Mouse (Mus musculus): Measurements from ENCODE around the gene Cd200. TPM values are rescaled to one million over a fixed set of nuclear protein-coding genes. Genes with fewer than 3 reads are reported as not detected.

Cd200 gene
- polyA plus RNA-seq, 1 experiment from 2014 or later = 8.8 TPM

GRCm38 (mm10) chr16:45377332-45377731 lies 31.5 kb downstream of the Cd200 start:
- H3K4me1 ChIP-seq (replicated peaks) = no peaks in the 10 kb centered on the region
- H3K27ac ChIP-seq = no peak overlapping the region
- no peak overlapping the region for H3K4me2 ChIP-seq
- H3K9me3 ChIP-seq = no peaks in the 10 kb centered on the region
- 87% methylated on average over 4 of the region's 4 CpGs for WGBS
- no peaks in the 10 kb centered on the region for H3K27me3 ChIP-seq
- H3K36me3 ChIP-seq = no peaks in the 10 kb centered on the region
- H3K9ac ChIP-seq (replicated peaks) = no peak overlapping the region
- no peak overlapping the region for H3K4me3 ChIP-seq (replicated peaks)
- no peak for ATAC-seq (ENCODE audit: insufficient number of reproducible peaks, insufficient read depth, low FRiP score, low TSS enrichment, low read depth)

GRCm38 (mm10) chr16:45376812-45377211 lies 32.0 kb downstream of the Cd200 start:
- H3K36me3 ChIP-seq = no peaks in the 10 kb centered on the region
- no peak overlapping the region for H3K27ac ChIP-seq
- WGBS = 63% methylated on average over 2 of the region's 2 CpGs
- H3K4me3 ChIP-seq (replicated peaks) = no peak overlapping the region
- ATAC-seq (ENCODE audit: insufficient number of reproducible peaks, insufficient read depth, low FRiP score, low TSS enrichment, low read depth) = no peak
- no peaks in the 10 kb centered on the region for H3K9me3 ChIP-seq
- no peak overlapping the region for H3K9ac ChIP-seq (replicated peaks)
- no peaks in the 10 kb centered on the region for H3K27me3 ChIP-seq
- no peaks in the 10 kb centered on the region for H3K4me1 ChIP-seq (replicated peaks)
- H3K4me2 ChIP-seq = no peak overlapping the region

GRCm38 (mm10) chr16:45376294-45376693 lies 32.6 kb downstream of the Cd200 start:
- Histone ChIP-seq H3K4me2 (no peak overlapping the region), H3K36me3 (no peaks in the 10 kb centered on the region), H3K9ac (replicated peaks) (no peak overlapping the region), H3K4me1 (replicated peaks) (no peaks in the 10 kb centered on the region), H3K4me3 (replicated peaks) (no peak overlapping the region), H3K27ac (no peak overlapping the region), H3K27me3 (no peaks in the 10 kb centered on the region), H3K9me3 (no peaks in the 10 kb centered on the region)
- ATAC-seq (ENCODE audit: insufficient number of reproducible peaks, insufficient read depth, low FRiP score, low TSS enrichment, low read depth) = no peak
- WGBS = 76% methylated on average over 4 of the region's 4 CpGs

- Histone ChIP-seq H3K27ac (no peak overlapping the region), H3K36me3 (no peaks in the 10 kb centered on the region), H3K4me2 (no peak overlapping the region), H3K27me3 (no peaks in the 10 kb centered on the region), H3K4me1 (replicated peaks) (no peaks in the 10 kb centered on the region), H3K9me3 (no peaks in the 10 kb centered on the region), H3K4me3 (replicated peaks) (no peak overlapping the region), H3K9ac (replicated peaks) (no peak overlapping the region)
- no peak for ATAC-seq (ENCODE audit: insufficient number of reproducible peaks, insufficient read depth, low FRiP score, low TSS enrichment, low read depth)
- 71% methylated on average over 2 of the region's 2 CpGs for WGBS
Measured at GRCm38 (mm10) chr16:45375506-45376225, 33.2 kb downstream of the Cd200 start.

GRCm38 (mm10) chr16:45374074-45374473 lies 34.8 kb downstream of the Cd200 start:
- Histone ChIP-seq H3K27me3 (no peaks in the 10 kb centered on the region), H3K36me3 (no peaks in the 10 kb centered on the region), H3K4me1 (replicated peaks) (no peaks in the 10 kb centered on the region), H3K9me3 (no peaks in the 10 kb centered on the region), H3K4me3 (replicated peaks) (no peak overlapping the region), H3K27ac (no peak overlapping the region), H3K4me2 (no peak overlapping the region), H3K9ac (replicated peaks) (no peak overlapping the region)
- no peak for ATAC-seq (ENCODE audit: insufficient number of reproducible peaks, insufficient read depth, low FRiP score, low TSS enrichment, low read depth)
- 83% methylated on average over 2 of the region's 2 CpGs for WGBS

- no peak overlapping the region for H3K4me3 ChIP-seq (replicated peaks)
- H3K9me3 ChIP-seq = no peaks in the 10 kb centered on the region
- no peak overlapping the region for H3K27ac ChIP-seq
- H3K9ac ChIP-seq (replicated peaks) = no peak overlapping the region
- H3K4me2 ChIP-seq = no peak overlapping the region
- no peak for ATAC-seq (ENCODE audit: insufficient number of reproducible peaks, insufficient read depth, low FRiP score, low TSS enrichment, low read depth)
- H3K36me3 ChIP-seq = no peaks in the 10 kb centered on the region
- no peaks in the 10 kb centered on the region for H3K4me1 ChIP-seq (replicated peaks)
- WGBS = 83% methylated on average over 1 of the region's 1 CpGs
- H3K27me3 ChIP-seq = no peaks in the 10 kb centered on the region
Measured at GRCm38 (mm10) chr16:45371076-45371475, 37.8 kb downstream of the Cd200 start.

- Histone ChIP-seq H3K9ac (replicated peaks) (no peak overlapping the region), H3K36me3 (no peaks in the 10 kb centered on the region), H3K9me3 (no peaks in the 10 kb centered on the region), H3K27me3 (no peaks in the 10 kb centered on the region), H3K4me3 (replicated peaks) (no peak overlapping the region), H3K27ac (no peak overlapping the region), H3K4me2 (no peak overlapping the region), H3K4me1 (replicated peaks) (no peaks in the 10 kb centered on the region)
- WGBS = 80% methylated on average over 4 of the region's 4 CpGs
- no peak for ATAC-seq (ENCODE audit: insufficient number of reproducible peaks, insufficient read depth, low FRiP score, low TSS enrichment, low read depth)
Measured at GRCm38 (mm10) chr16:45369285-45369965, 39.4 kb downstream of the Cd200 start.

- 74% methylated on average over 7 of the region's 7 CpGs for WGBS
- H3K4me3 ChIP-seq (replicated peaks) = no peak overlapping the region
- no peak overlapping the region for H3K4me2 ChIP-seq
- H3K27me3 ChIP-seq = no peaks in the 10 kb centered on the region
- ATAC-seq (ENCODE audit: insufficient number of reproducible peaks, insufficient read depth, low FRiP score, low TSS enrichment, low read depth) = no peak
- no peaks in the 10 kb centered on the region for H3K9me3 ChIP-seq
- H3K9ac ChIP-seq (replicated peaks) = no peak overlapping the region
- no peaks in the 10 kb centered on the region for H3K4me1 ChIP-seq (replicated peaks)
- no peak overlapping the region for H3K27ac ChIP-seq
- no peaks in the 10 kb centered on the region for H3K36me3 ChIP-seq
Measured at GRCm38 (mm10) chr16:45366111-45366510, 42.7 kb downstream of the Cd200 start.

- Histone ChIP-seq H3K27ac (no peak overlapping the region), H3K36me3 (no peaks in the 10 kb centered on the region), H3K4me1 (replicated peaks) (no peaks in the 10 kb centered on the region), H3K4me3 (replicated peaks) (no peak overlapping the region), H3K9ac (replicated peaks) (no peak overlapping the region), H3K4me2 (no peak overlapping the region), H3K27me3 (no peaks in the 10 kb centered on the region), H3K9me3 (no peaks in the 10 kb centered on the region)
- WGBS = 91% methylated on average over 9 of the region's 9 CpGs
- ATAC-seq (ENCODE audit: insufficient number of reproducible peaks, insufficient read depth, low FRiP score, low TSS enrichment, low read depth) = no peak
Measured at GRCm38 (mm10) chr16:45365353-45365752, 43.5 kb downstream of the Cd200 start.

- WGBS = 91% methylated on average over 1 of the region's 1 CpGs
- no peaks in the 10 kb centered on the region for H3K27me3 ChIP-seq
- H3K4me3 ChIP-seq (replicated peaks) = no peak overlapping the region
- no peaks in the 10 kb centered on the region for H3K9me3 ChIP-seq
- H3K9ac ChIP-seq (replicated peaks) = no peak overlapping the region
- no peaks in the 10 kb centered on the region for H3K36me3 ChIP-seq
- no peak overlapping the region for H3K4me2 ChIP-seq
- H3K4me1 ChIP-seq (replicated peaks) = no peaks in the 10 kb centered on the region
- ATAC-seq (ENCODE audit: insufficient number of reproducible peaks, insufficient read depth, low FRiP score, low TSS enrichment, low read depth) = no peak
- no peak overlapping the region for H3K27ac ChIP-seq
Measured at GRCm38 (mm10) chr16:45364627-45365026, 44.2 kb downstream of the Cd200 start.

GRCm38 (mm10) chr16:45363480-45364045 lies 45.3 kb downstream of the Cd200 start:
- H3K9me3 ChIP-seq = no peaks in the 10 kb centered on the region
- H3K4me2 ChIP-seq = no peak overlapping the region
- no peak for ATAC-seq (ENCODE audit: insufficient number of reproducible peaks, insufficient read depth, low FRiP score, low TSS enrichment, low read depth)
- H3K9ac ChIP-seq (replicated peaks) = no peak overlapping the region
- H3K27me3 ChIP-seq = no peaks in the 10 kb centered on the region
- H3K4me1 ChIP-seq (replicated peaks) = no peaks in the 10 kb centered on the region
- H3K36me3 ChIP-seq = no peaks in the 10 kb centered on the region
- no peak overlapping the region for H3K27ac ChIP-seq
- 87% methylated on average over 4 of the region's 4 CpGs for WGBS
- no peak overlapping the region for H3K4me3 ChIP-seq (replicated peaks)

All from limb, embryonic 12.5 days (tissue).